Mouse (Mus musculus): ENCODE results near the gene Gm11992.

Gm11992 gene

DNA sequence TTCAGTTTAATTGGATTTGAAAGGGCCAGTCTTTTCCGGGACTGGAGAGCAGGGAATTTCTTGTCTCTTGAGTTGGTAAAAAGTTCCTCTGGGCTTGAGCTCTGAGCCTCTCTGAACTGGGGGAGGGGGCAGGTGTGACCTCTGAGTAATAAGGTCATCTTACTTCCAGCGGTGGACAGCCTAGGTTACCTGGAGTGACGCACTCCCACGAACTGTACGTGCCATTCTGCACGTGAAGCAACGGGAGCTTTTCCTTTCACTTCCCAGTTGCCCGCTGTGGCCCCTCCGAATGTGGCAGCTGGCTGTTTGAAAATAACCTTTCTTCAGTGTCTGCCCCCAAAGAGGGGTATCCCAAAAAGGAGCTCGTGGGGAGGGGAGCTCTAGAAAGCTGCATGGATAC, 67.7 kb downstream of the Gm11992 start:
- no peak for ATAC-seq (ENCODE audit: low TSS enrichment)

DNA sequence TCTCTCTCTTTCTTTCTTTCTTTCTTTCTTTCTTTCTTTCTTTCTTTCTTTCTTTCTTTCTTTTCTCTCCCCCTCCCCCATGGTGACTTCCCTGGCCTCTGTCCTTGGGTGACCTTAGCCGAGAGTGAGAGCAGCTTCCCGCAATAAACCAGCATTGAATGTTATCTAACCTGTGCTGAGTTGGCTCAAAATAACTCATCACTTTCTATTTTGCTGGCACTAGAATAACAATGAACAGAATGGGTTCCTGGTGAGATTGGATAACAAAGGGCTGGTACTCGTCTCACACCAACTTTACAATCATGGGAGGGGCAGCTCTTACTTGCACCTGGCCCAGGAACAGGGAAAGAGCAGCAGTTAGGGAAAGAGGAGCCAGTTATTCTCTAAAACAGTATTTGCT, 68.5 kb downstream of the Gm11992 start:
- ATAC-seq (ENCODE audit: low TSS enrichment) = no peak

DNA sequence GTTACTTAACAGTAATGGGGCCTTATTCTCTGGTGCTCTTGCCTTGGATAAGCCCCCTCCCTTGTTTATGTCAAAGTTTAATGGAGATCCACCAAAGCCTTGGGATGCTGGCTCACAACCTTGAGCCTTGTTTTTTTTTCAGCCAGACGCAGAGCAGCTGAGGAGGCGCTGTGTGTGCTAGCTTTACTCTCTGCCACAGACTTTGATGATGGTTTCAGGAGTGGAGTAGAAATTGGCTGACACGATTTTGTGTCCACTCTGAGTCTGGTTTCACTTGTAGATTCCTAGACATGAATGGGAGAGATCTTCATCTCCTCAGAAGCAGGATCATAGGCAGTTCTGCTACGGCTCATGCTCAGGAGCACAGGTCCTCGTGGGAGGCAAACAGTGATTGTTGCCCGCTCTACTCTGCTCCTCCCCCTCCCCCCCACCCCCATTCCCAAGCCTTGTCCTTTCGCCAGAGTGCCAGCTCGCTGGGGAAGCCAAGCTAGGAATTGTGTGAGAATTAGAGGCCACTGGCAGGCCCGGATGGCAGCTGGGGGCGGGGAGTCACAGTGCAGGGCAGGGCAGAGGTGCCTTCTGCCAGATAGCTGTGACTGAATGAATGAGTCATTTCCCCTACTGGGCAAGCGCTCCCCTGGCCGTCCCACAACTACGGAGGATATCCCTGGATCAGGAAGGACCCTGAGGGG, 69.1 kb downstream of the Gm11992 start:
- peak; percentile 54 for ATAC-seq (ENCODE audit: low TSS enrichment)

DNA sequence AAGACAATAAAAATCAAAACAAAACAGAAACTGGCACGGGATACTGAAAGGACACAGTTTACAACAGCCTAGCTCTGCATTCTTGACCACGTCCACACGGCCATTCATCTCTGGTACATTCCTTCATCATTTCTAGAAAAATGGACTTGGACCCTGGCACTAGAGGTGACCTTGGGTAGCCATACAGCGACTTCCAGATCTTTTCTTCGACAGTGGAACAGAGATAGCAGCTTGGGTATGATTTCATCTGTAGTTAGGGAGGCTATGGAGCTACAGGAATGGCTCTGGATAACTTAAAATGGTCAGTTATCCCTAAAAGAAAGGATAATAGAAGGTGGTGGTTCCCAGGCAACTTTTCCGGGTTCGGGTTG, 69.6 kb downstream of the Gm11992 start, which contains the start of gene Upp1:
Gene Upp1 (plus strand): TSS at position 54 of the 371 bp plus-strand sequence.
- ATAC-seq (ENCODE audit: low TSS enrichment) = peak; percentile 38; the same call in 1 of the 2 replicates

DNA sequence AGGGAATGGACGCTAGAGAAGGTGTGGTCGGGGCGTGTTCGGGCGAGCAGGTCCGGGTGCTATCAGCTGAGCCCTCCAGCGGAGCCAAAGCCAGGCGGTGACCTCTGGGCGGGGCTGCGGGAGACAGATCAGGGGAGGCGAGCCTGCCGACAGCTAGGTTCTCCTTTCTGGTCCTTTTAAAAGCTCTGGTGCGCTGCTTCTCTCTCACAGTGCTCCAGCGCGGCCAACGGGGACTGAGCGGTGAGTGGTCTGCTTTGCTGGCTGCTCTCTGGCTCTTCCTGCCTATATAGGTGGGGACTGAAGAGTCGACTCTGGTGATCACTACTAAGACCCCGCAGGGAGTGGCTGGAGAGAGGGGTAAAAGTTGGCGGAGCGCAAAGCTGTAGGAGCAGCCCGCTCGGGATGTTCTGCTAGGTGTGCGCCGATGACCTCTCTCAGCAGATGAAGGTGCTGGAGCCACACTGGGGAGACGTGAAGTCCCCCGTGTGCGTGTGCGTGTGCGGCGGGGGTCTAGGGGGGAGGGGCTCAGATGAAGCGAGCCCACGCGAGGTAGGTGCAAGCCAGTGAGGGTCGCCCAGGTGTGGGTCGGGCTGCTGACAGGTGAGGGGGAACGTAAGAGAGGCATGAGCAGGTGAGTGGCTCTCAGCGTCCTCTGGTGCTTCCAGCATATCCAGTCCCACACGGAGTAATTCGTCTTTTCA, 70.2 kb downstream of the Gm11992 start:
- ATAC-seq (ENCODE audit: low TSS enrichment) = peak; percentile 51; the same call in 1 of the 2 replicates
